Mouse (Mus musculus): ENCODE measurements around the gene Cd63.
A peak's percentile ranks its signal among the peaks of the same experiment; 100 is the strongest.

The Cd63 gene

DNA sequence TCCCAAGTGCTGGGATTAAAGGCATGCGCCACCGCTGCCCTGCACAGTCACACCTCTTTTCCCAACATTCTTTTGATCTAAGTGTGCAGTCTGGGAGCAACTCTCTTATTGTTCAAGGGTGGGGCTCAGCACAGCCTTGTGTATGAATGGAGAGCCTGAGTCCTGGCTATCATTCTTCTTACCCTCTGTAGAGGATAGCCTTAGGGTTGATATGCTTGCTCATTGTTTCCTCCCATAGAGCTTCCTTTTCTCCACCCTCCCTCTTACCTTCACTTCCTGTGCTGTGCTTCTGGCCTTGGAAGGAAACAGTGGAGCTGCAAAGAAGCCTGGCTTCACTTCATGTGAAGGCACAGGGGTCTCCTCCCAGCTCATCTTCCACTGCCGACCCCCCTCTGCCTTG, at the start of gene Cd63:
Gene Cd63, plus strand, starts transcription at position 292 of the 400 bp plus-strand sequence.
- DNase-seq (ENCODE audit: low spot score), result no peak

DNA sequence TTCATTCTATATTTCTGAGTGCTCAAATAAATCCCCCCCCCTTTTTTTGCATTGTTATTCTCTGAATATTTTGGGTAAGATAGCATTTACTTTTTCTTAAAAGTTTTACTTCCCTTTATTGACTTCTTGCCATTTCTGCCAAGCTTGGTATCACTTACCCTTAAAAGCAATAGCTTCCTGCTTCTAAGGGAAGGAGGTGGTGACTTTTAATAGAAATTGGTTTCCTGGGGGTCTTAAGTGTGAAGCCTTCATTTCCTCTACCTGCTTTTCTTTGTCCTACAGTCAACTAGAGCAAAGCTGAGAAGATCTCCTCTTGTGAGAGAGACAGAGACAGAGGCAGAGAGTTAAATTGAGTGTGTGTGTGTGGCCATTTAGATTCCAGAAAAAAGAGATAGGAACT, 39.6 kb upstream of the Cd63 start:
- no peak for DNase-seq (ENCODE audit: low spot score)

- no peak for DNase-seq (ENCODE audit: low spot score)
Measured at GRCm38 (mm10) chr10:128866042-128866441, 34.7 kb upstream of the Cd63 start.

- no peak for DNase-seq (ENCODE audit: low spot score)
Measured at GRCm38 (mm10) chr10:128866518-128866917, 34.3 kb upstream of the Cd63 start.

DNA sequence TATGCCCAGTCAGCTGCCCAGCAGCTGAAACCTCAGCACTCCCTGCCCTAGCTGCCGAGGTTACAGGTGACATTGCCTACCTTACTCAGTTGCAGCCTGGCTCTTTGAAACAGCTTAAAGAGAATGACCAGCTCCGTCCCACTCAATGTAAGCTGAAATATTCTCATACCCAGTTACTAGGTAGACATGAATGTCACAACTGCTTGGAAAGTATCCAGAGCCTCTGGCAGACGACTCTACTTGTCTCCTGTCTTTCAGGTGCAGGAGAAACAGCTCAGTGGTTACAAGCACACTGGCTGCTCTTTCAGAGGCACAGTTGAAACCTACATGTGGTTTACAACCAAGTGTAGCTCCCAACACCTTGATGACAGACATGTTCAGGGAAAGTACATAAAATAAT, 30.4 kb upstream of the Cd63 start:
- no peak for DNase-seq (ENCODE audit: low spot score)

DNA sequence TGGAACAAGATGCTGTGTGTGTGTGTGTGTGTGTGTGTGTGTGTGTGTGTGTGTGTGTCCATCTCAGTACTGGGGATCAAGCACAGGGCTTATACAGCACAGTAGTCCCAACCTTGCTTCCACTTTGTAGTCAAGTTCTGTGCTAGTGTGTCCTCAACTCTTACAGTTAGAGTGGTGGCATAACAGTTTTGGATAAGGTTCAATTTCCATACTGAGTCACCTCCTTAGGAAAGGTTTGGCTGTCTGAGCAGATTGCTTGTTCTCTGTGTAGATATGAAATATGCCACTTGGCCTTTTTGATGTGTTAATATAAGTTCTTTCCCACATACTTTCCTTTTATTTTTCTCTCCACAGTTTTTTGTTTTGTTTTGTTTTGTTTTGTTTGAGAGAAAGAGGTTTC, 22.5 kb upstream of the Cd63 start:
- no peak for DNase-seq (ENCODE audit: low spot score)

DNA sequence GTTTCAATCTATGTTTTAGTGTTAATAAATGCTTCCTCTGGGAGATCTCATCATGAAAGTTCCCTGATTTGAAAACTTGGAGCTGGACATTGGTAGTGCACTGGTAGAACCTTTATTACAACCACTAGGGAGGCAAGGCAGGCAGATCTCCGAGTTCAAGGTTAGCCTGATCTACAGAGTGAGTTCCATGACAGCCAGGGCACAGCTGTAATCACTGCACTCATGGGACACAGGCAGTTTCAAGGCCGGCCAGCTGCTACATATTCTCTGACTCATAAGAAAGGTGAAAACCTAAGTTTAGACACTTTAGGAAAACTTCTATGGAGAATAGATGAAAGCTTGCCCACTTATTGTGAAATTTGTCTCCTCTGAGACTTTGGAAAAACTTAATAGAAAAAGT, 22.0 kb upstream of the Cd63 start:
- no peak for DNase-seq (ENCODE audit: low spot score)

GRCm38 (mm10) chr10:128882067-128882466, 18.7 kb upstream of the Cd63 start:
- DNase-seq (ENCODE audit: low spot score), result no peak

GRCm38 (mm10) chr10:128888941-128889827, 11.6 kb upstream of the Cd63 start:
- DNase-seq (ENCODE audit: low spot score), result peak; percentile 91

GRCm38 (mm10) chr10:128889846-128890245, 10.9 kb upstream of the Cd63 start:
- DNase-seq (ENCODE audit: low spot score), result peak; percentile 19

GRCm38 (mm10) chr10:128890383-128891295, 10.2 kb upstream of the Cd63 start:
- peak; percentile 50 for DNase-seq (ENCODE audit: low spot score)

GRCm38 (mm10) chr10:128891296-128892094, 9.3 kb upstream of the Cd63 start, which contains the start of gene Gdf11:
Gene Gdf11, minus strand, starts transcription at chr10:128891718.
- peak; percentile 91 for DNase-seq (ENCODE audit: low spot score)

- DNase-seq (ENCODE audit: low spot score), result no peak
Measured at GRCm38 (mm10) chr10:128892246-128892645, 8.5 kb upstream of the Cd63 start.

DNA sequence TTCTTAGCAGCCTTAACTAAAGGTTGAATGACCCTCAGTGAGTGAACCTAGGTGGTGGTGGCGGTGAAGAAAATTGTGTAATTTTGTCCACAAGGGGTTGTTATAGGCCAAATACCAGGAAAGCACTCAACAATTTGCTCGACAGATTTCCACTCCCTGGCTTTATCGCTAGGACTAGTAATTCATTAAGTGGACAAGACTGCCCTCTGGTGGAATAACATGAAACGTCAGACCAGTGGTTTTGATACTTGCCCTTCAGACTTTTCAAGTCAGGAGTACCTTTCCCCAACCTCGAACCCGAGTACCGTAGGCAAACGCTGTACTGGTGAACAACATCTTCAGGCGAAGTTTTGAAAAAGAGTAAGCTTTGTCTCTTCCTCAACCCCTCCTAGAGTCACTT, 5.4 kb upstream of the Cd63 start:
- peak; percentile 99 for DNase-seq (ENCODE audit: low spot score)

DNA sequence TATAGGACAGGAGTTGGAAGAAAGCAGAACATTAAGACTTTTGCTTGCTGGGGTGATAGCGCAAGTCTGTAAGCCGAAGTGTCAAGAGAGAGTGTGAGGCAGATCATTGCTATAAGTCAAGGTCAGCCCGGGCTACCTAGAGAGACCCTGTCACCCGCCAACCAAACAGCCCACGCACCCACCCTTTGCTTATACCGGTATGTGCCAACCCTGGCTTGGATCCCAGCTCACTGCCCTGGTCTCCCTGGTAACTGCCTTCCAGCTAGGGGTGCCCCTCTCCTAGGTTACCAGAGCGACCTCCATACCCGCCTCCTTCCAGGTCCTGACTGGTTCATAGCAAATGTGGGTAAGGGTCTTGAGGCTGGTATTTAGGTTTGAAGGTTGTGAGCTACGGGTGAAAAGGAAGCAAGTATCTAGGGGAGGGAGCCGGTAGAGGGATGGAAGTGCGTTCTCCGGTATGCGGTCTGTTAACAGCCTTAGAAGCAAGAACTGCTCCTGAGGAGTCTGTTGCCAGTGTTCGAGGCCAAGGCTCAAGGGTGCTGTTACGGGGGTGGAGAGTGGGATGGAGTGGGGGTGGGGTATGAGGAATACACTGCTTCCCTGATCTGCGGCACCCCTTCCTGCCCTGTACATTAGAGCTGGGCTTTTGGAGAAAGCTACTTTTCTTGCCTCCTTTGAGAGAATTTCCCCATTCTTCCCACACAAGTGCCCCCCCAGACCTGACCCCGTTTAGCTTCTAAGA, 4.7 kb upstream of the Cd63 start:
- no peak for DNase-seq (ENCODE audit: low spot score)

GRCm38 (mm10) chr10:128896807-128897206, 4.0 kb upstream of the Cd63 start:
- DNase-seq (ENCODE audit: low spot score), result no peak

DNA sequence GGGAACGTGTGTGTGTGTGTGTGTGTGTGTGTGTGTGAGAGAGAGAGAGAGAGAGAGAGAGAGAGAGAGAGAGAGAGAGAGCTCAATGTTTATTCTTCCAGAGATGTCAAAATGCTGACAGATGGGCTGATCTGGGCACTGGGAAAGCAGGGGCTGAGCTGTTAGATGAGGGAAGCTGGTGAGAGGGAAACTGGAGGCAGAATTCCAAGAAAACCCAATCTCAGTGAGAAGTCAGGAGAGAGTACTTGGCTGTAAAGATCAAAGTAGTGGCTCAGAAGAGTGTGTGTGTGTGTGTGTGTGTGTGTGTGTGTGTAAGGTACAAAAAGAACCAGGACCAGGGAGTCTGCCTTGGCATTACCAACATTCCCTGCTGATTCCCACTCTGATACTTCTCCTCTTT, 3.3 kb upstream of the Cd63 start:
- DNase-seq (ENCODE audit: low spot score), result no peak

DNA sequence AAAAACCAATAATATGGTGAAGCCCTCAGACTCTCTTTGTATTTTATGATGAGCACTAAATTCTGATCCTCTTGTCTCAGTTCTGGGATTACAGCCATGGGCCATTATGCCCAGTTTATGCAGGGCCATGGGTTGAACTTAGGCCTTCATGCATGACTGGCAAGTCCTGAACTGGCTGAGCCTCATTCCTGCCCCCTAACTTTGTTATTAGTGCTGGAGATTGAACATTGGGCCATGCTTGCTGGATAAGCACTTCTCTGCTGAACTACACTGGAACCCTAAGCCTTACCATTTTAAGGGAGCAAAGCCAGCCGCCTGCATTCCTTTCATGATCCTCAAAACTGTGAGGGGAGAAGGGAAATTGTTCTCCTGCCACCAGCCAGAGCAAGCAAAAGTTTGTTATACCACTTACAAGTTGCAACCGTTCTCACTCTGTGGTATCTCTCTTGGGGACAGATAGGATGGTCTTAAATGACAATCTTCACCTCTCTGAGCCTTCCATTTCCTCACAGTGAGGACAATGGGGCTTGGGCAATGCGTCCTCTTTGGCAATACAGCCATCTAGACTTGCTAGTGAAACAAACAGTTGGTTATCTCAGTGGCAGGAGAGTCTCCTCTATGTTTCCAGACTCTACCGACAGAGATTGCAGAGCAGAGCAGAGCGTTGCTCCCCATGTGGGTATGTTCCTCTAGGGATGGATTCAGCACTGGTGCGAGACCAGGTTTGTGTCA, 864 bp upstream of the Cd63 start:
- DNase-seq (ENCODE audit: low spot score), result no peak

GRCm38 (mm10) chr10:128901409-128901808, 620 bp downstream of the Cd63 start:
- DNase-seq (ENCODE audit: low spot score), result no peak

- no peak for DNase-seq (ENCODE audit: low spot score)
Measured at GRCm38 (mm10) chr10:128902409-128902988, 1.7 kb downstream of the Cd63 start.

All from embryo, embryonic 10.5 days (tissue).